Mouse (Mus musculus) heart, embryonic 16.5 days (tissue): Measurements from ENCODE around the gene Sdhc. TPM values are rescaled to one million over a fixed set of nuclear protein-coding genes. Genes with fewer than 3 reads are reported as not detected.
A peak's percentile ranks its signal among the peaks of the same experiment; 100 is the strongest.

Source experiments
- ATAC-seq: fragments of 200-750 bp; cut with Nextera tagmentation; replicated peaks from 2 replicates; pipeline ENCODE4 v1.8.0; 2017; ENCODE audit warnings: moderate number of reproducible peaks; ENCODE audit not compliant: insufficient read depth, low FRiP score; ENCODE audit errors: extremely low read depth
- H3K27ac ChIP-seq: fragments of 300-500 bp; sonication (generic); 2 replicates; pipeline ENCODE4 v1.5.1; 2014; ENCODE audit warnings: mild to moderate bottlenecking, low read length, control low read depth, moderate library complexity
- H3K27me3 ChIP-seq: fragments of 300-500 bp; sonication (generic); 2 replicates; pipeline ENCODE4 v1.6.1; 2014; ENCODE audit warnings: low read length, mixed read lengths; ENCODE audit not compliant: control insufficient read depth, insufficient read depth
- H3K36me3 ChIP-seq: fragments of 300-500 bp; sonication (generic); 2 replicates; pipeline ENCODE4 v1.6.1; 2014; ENCODE audit not compliant: control insufficient read depth, insufficient read depth
- H3K4me1 ChIP-seq: fragments of 300-500 bp; sonication (generic); 2 replicates; pipeline ENCODE4 v1.6.1; 2014; ENCODE audit warnings: low read length, mixed read lengths; ENCODE audit not compliant: control insufficient read depth, insufficient read depth
- H3K4me2 ChIP-seq: fragments of 300-500 bp; sonication (generic); 2 replicates; pipeline ENCODE4 v1.6.1; 2014; ENCODE audit warnings: low read depth, mild to moderate bottlenecking, control low read depth, low read length
- H3K4me3 ChIP-seq: fragments of 300-500 bp; sonication (generic); 2 replicates; pipeline ENCODE4 v1.5.1; 2014; ENCODE audit warnings: mild to moderate bottlenecking, control low read depth, low read length
- H3K9ac ChIP-seq: fragments of 300-500 bp; sonication (generic); 2 replicates; pipeline ENCODE4 v1.6.1; 2014; ENCODE audit warnings: low read length, control low read depth
- H3K9me3 ChIP-seq: fragments of 300-500 bp; sonication (generic); replicated peaks from 2 replicates; pipeline ENCODE4 v1.6.1; 2016; ENCODE audit warnings: low read length; ENCODE audit not compliant: control insufficient read depth
- WGBS: fragments of 180-500 bp; shearing (Covaris S2); extraction: QIAGEN DNeasy Blood & Tissue Kit; methylation state at CpG from one replicate; pipeline ENCODE4 v1.1.7; 2014; 5-methylcytosine and 5-hydroxymethylcytosine counted together
- polyA plus RNA-seq: library from polyadenylated mRNA; unstranded; fragments of >200 nt; fragmentation: Nextera tagmentation; extraction: Ambion mirVana; gene quantifications from 2 replicates; pipeline ENCODE4 v1.2.1, GENCODE M21; 2015

Gene Sdhc
- polyA plus RNA-seq, 1 experiment from 2014 or later, result 622 TPM

GRCm38 (mm10) chr1:171111781-171112575 is 38.4 kb downstream of the Sdhc start:
- no peaks in the 10 kb centered on the region for H3K27me3 ChIP-seq
- ATAC-seq, result peak; percentile 10; the same call in 1 of the 2 replicates
- 3% methylated on average over 15 of the region's 15 CpGs for WGBS

GRCm38 (mm10) chr1:171111020-171111780 is 39.2 kb downstream of the Sdhc start:
- peak overlapping the region; percentile 77 for H3K4me3 ChIP-seq
- peak; percentile 88 for ATAC-seq
- peak overlapping the region; percentile 75 for H3K9ac ChIP-seq
- H3K36me3 ChIP-seq, result no peaks in the 10 kb centered on the region
- H3K4me1 ChIP-seq, result peaks cover 11% of the 10 kb centered on the region
- H3K27ac ChIP-seq, result peak overlapping the region; percentile 85
- under 1% methylated on average over 38 of the region's 38 CpGs for WGBS
- H3K27me3 ChIP-seq, result no peaks in the 10 kb centered on the region
- peak overlapping the region; percentile 74 for H3K4me2 ChIP-seq
- H3K9me3 ChIP-seq, result no peaks in the 10 kb centered on the region

More at GRCm38 (mm10) chr1:171111781-171112575, 38.4 kb downstream of the Sdhc start:
- Histone ChIP-seq H3K4me3 (peak overlapping the region; percentile 77), H3K9ac (peak overlapping the region; percentile 75), H3K36me3 (no peaks in the 10 kb centered on the region), H3K4me2 (peak overlapping the region; percentile 74), H3K9me3 (no peaks in the 10 kb centered on the region), H3K27ac (peak overlapping the region; percentile 85), H3K4me1 (peaks cover 11% of the 10 kb centered on the region)

GRCm38 (mm10) chr1:171110659-171111019 is 39.8 kb downstream of the Sdhc start:
- Histone ChIP-seq H3K27ac (peak overlapping the region; percentile 33), H3K9ac (peak overlapping the region; percentile 65), H3K36me3 (no peaks in the 10 kb centered on the region), H3K4me1 (peaks cover 11% of the 10 kb centered on the region), H3K27me3 (no peaks in the 10 kb centered on the region), H3K9me3 (no peaks in the 10 kb centered on the region), H3K4me3 (peak overlapping the region; percentile 77), H3K4me2 (peak overlapping the region; percentile 74)
- ATAC-seq, result 0 out of 2 replicates have a peak, but pooled peaks have one; percentile 30
- WGBS, result 9% methylated on average over 15 of the region's 15 CpGs

- H3K4me2 ChIP-seq, result no peak overlapping the region
- H3K4me1 ChIP-seq, result peaks cover 11% of the 10 kb centered on the region
- no peak overlapping the region for H3K4me3 ChIP-seq
- no peaks in the 10 kb centered on the region for H3K27me3 ChIP-seq
- H3K36me3 ChIP-seq, result no peaks in the 10 kb centered on the region
- WGBS, result 41% methylated on average over 9 of the region's 9 CpGs
- no peak overlapping the region for H3K9ac ChIP-seq
- no peak for ATAC-seq
- no peaks in the 10 kb centered on the region for H3K9me3 ChIP-seq
- H3K27ac ChIP-seq, result no peak overlapping the region
Measured at GRCm38 (mm10) chr1:171109620-171110019, 40.8 kb downstream of the Sdhc start.

GRCm38 (mm10) chr1:171105226-171105625 is 45.2 kb downstream of the Sdhc start:
- Histone ChIP-seq H3K4me2 (no peak overlapping the region), H3K9me3 (no peaks in the 10 kb centered on the region), H3K36me3 (no peaks in the 10 kb centered on the region), H3K27me3 (no peaks in the 10 kb centered on the region), H3K4me3 (no peak overlapping the region), H3K4me1 (peaks cover 4% of the 10 kb centered on the region; the same call in 1 of the 2 replicates), H3K9ac (no peak overlapping the region), H3K27ac (no peak overlapping the region)
- WGBS, result 74% methylated on average over 6 of the region's 6 CpGs
- ATAC-seq, result no peak

- H3K27ac ChIP-seq, result no peak overlapping the region
Measured at GRCm38 (mm10) chr1:171103179-171103840, 47.1 kb downstream of the Sdhc start.

GRCm38 (mm10) chr1:171102547-171103177 is 47.7 kb downstream of the Sdhc start:
- Histone ChIP-seq H3K4me3 (peak overlapping the region; percentile 86), H3K4me2 (peak overlapping the region; percentile 79), H3K9ac (peak overlapping the region; percentile 77), H3K27ac (peak overlapping the region; percentile 76), H3K36me3 (no peaks in the 10 kb centered on the region), H3K27me3 (no peaks in the 10 kb centered on the region), H3K4me1 (peaks cover 4% of the 10 kb centered on the region; the same call in 1 of the 2 replicates), H3K9me3 (no peaks in the 10 kb centered on the region)
- peak; percentile 91 for ATAC-seq
- WGBS, result under 1% methylated on average over 35 of the region's 35 CpGs

More at GRCm38 (mm10) chr1:171103179-171103840, 47.1 kb downstream of the Sdhc start:
- H3K9ac ChIP-seq, result peak overlapping the region; percentile 57
- H3K4me2 ChIP-seq, result peak overlapping the region; percentile 79
- H3K27me3 ChIP-seq, result no peaks in the 10 kb centered on the region
- ATAC-seq, result no peak
- peak overlapping the region; percentile 86 for H3K4me3 ChIP-seq
- H3K4me1 ChIP-seq, result peaks cover 4% of the 10 kb centered on the region; the same call in 1 of the 2 replicates
- H3K9me3 ChIP-seq, result no peaks in the 10 kb centered on the region
- H3K36me3 ChIP-seq, result no peaks in the 10 kb centered on the region
- WGBS, result 10% methylated on average over 10 of the region's 10 CpGs

GRCm38 (mm10) chr1:171101733-171102546 is 48.5 kb downstream of the Sdhc start:
- peak; percentile 89 for ATAC-seq
- peak overlapping the region; percentile 76 for H3K27ac ChIP-seq
- H3K36me3 ChIP-seq, result no peaks in the 10 kb centered on the region
- H3K27me3 ChIP-seq, result no peaks in the 10 kb centered on the region
- H3K9ac ChIP-seq, result peak overlapping the region; percentile 77
- peaks cover 4% of the 10 kb centered on the region; the same call in 1 of the 2 replicates for H3K4me1 ChIP-seq
- WGBS, result under 1% methylated on average over 40 of the region's 40 CpGs
- peak overlapping the region; percentile 79 for H3K4me2 ChIP-seq
- H3K9me3 ChIP-seq, result no peaks in the 10 kb centered on the region
- peak overlapping the region; percentile 86 for H3K4me3 ChIP-seq
